ENCODE assay signal across 25 mouse cellular contexts in genomic region chr7:76547313-76547712, GRCm38 (mm10).
DNase-seq lines count a peak whose midpoint lies in the region; ATAC-seq lines count a peak whose summit lies in the region.
"Had no signal": no experiment of that assay in that cellular context is flagged by ENCODE, and none has a peak within 500 bp of the region (broad histone marks: within the 10 kb centered on the region; RNA-seq: fewer than 3 reads in every experiment).

No protein-coding gene starts in this region.

- 0 out of 2 replicates have a peak, but pooled peaks cover 4% of the 10 kb centered on the region for H3K4me1 ChIP-seq in limb, embryonic 11.5 days (ENCODE audit: control insufficient read depth, insufficient read depth, low read length)
- peaks cover 22% of the 10 kb centered on the region for H3K4me1 ChIP-seq in limb, embryonic 10.5 days
- H3K4me1 ChIP-seq in limb, embryonic 13.5 days = peaks cover 19% of the 10 kb centered on the region; the same call in 1 of the 2 replicates
- H3K4me1 ChIP-seq in hindbrain, embryonic 14.5 days (replicated peaks; ENCODE audit: control insufficient read depth, insufficient read depth, low read length) = 0 out of 2 replicates have a peak, but pooled peaks cover 2% of the 10 kb centered on the region
- H3K4me1 ChIP-seq: embryonic facial prominence, embryonic 12.5 days had no signal

- H3K4me2 ChIP-seq in limb, embryonic 11.5 days (ENCODE audit: low read depth, severe bottlenecking) = no peak overlapping the region
- H3K4me2 ChIP-seq in limb, embryonic 13.5 days (replicated peaks) = no peak overlapping the region
- H3K4me2 ChIP-seq in hindbrain, embryonic 14.5 days (replicated peaks) = no peak overlapping the region
- H3K4me2 ChIP-seq: embryonic facial prominence, embryonic 12.5 days; forebrain, embryonic 12.5 days; forebrain, embryonic 15.5 days had no signal

- ATAC-seq in limb, embryonic 11.5 days (ENCODE audit: insufficient number of reproducible peaks, low FRiP score, low TSS enrichment, low read depth) = peak; percentile 61; the same call in 1 of the 2 replicates
- ATAC-seq in limb, embryonic 13.5 days (ENCODE audit: low FRiP score, low read depth) = peak; percentile 63
- ATAC-seq in hindbrain, embryonic 14.5 days (ENCODE audit: low FRiP score) = no peak
- ATAC-seq: activated CD4-positive, CD25-positive, alpha-beta regulatory T cell, adult 4 months; CD4-positive, CD25-positive, alpha-beta regulatory T cell, adult 4 months; forebrain, embryonic 15.5 days; Patski had no signal

- H3K9ac ChIP-seq in limb, embryonic 11.5 days (ENCODE audit: low read length) = no peak overlapping the region
- H3K9ac ChIP-seq in limb, embryonic 13.5 days = no peak overlapping the region
- no peak overlapping the region for H3K9ac ChIP-seq in hindbrain, embryonic 14.5 days
- H3K9ac ChIP-seq: embryonic facial prominence, embryonic 12.5 days; forebrain, embryonic 12.5 days; forebrain, embryonic 15.5 days had no signal

- H3K4me3 ChIP-seq in limb, embryonic 11.5 days (ENCODE audit: low read depth, low read length) = no peak overlapping the region
- no peak overlapping the region for H3K4me3 ChIP-seq in limb, embryonic 10.5 days
- H3K4me3 ChIP-seq in limb, embryonic 13.5 days = no peak overlapping the region
- no peak overlapping the region for H3K4me3 ChIP-seq in hindbrain, embryonic 14.5 days (replicated peaks; ENCODE audit: low read length)
- H3K4me3 ChIP-seq: embryonic facial prominence, embryonic 10.5 days; embryonic facial prominence, embryonic 12.5 days; forebrain, embryonic 10.5 days; forebrain, embryonic 12.5 days; forebrain, embryonic 15.5 days had no signal

- no peaks in the 10 kb centered on the region for H3K36me3 ChIP-seq in limb, embryonic 11.5 days (ENCODE audit: control insufficient read depth, insufficient read depth, low read length)
- H3K36me3 ChIP-seq in limb, embryonic 10.5 days = no peaks in the 10 kb centered on the region
- no peaks in the 10 kb centered on the region for H3K36me3 ChIP-seq in limb, embryonic 13.5 days
- H3K36me3 ChIP-seq in hindbrain, embryonic 14.5 days (replicated peaks; ENCODE audit: control insufficient read depth, insufficient read depth) = no peaks in the 10 kb centered on the region
- H3K36me3 ChIP-seq: embryonic facial prominence, embryonic 10.5 days; embryonic facial prominence, embryonic 12.5 days; forebrain, embryonic 10.5 days; forebrain, embryonic 12.5 days; forebrain, embryonic 15.5 days; G1E had no signal

- H3K27ac ChIP-seq in limb, embryonic 11.5 days (replicated peaks; ENCODE audit: low read depth, low read length) = no peak overlapping the region
- no peak overlapping the region for H3K27ac ChIP-seq in limb, embryonic 10.5 days
- H3K27ac ChIP-seq in limb, embryonic 13.5 days = no peak overlapping the region
- H3K27ac ChIP-seq in hindbrain, embryonic 14.5 days = no peak overlapping the region
- H3K27ac ChIP-seq: embryonic facial prominence, embryonic 10.5 days; embryonic facial prominence, embryonic 12.5 days; forebrain, embryonic 10.5 days; forebrain, embryonic 12.5 days; forebrain, embryonic 15.5 days had no signal

- intact Hi-C loops in heart, postnatal 36 days (cut with DNase I) = no loop called here

- no peaks in the 10 kb centered on the region for H3K9me3 ChIP-seq in limb, embryonic 11.5 days (ENCODE audit: control insufficient read depth, low read length)
- H3K9me3 ChIP-seq in limb, embryonic 10.5 days (replicated peaks) = no peaks in the 10 kb centered on the region
- H3K9me3 ChIP-seq in limb, embryonic 13.5 days = no peaks in the 10 kb centered on the region
- H3K9me3 ChIP-seq in hindbrain, embryonic 14.5 days (ENCODE audit: control insufficient read depth, low read length) = no peaks in the 10 kb centered on the region
- H3K9me3 ChIP-seq: embryonic facial prominence, embryonic 10.5 days; embryonic facial prominence, embryonic 12.5 days; forebrain, embryonic 10.5 days; forebrain, embryonic 12.5 days; forebrain, embryonic 15.5 days; G1E had no signal

- peak; percentile 22 for DNase-seq in limb, embryonic 11.5 days (ENCODE audit: low spot score)
- DNase-seq in limb, embryonic 10.5 days (ENCODE audit: low spot score) = no peak
- peak; percentile 61 for DNase-seq in hindlimb bud, embryonic 11.5 days (ENCODE audit: extremely low spot score, low read depth, low spot score)
- DNase-seq in hindbrain, embryonic 14.5 days (ENCODE audit: low spot score) = no peak
- no peak for DNase-seq in heart, postnatal 36 days
- DNase-seq in liver = no peak
- DNase-seq: adrenal gland, adult 8-10 months; adrenal gland, postnatal 14 days; adrenal gland, postnatal 36 days; B cell, adult 2 months; cerebellum, adult 11-12 months; cerebellum, adult 2 months; cerebellum, adult 9-10 months; cerebellum, postnatal 10 days; cerebellum, postnatal 25 days had no signal

- H3K27me3 ChIP-seq in limb, embryonic 11.5 days (ENCODE audit: control insufficient read depth, insufficient read depth, low read length) = peaks cover 6% of the 10 kb centered on the region; the same call in 1 of the 2 replicates
- peaks cover 55% of the 10 kb centered on the region for H3K27me3 ChIP-seq in limb, embryonic 10.5 days (ENCODE audit: low read depth, poor library complexity, severe bottlenecking)
- H3K27me3 ChIP-seq in limb, embryonic 13.5 days = peaks cover 20% of the 10 kb centered on the region
- H3K27me3 ChIP-seq in hindbrain, embryonic 14.5 days (ENCODE audit: control insufficient read depth, insufficient read depth, low read length) = no peaks in the 10 kb centered on the region
- H3K27me3 ChIP-seq: embryonic facial prominence, embryonic 12.5 days; forebrain, embryonic 12.5 days; forebrain, embryonic 15.5 days; Patski had no signal

Comparison
In these comparisons a context has a peak if more than half of its experiments do, and no peak if none do; other contexts are left out.
1. DNase-seq: peak in limb, embryonic 11.5 days (single experiment) and hindlimb bud, embryonic 11.5 days (single experiment); none in limb, embryonic 10.5 days (single experiment), hindbrain, embryonic 14.5 days (single experiment), heart, postnatal 36 days (0 of 2) and liver (single experiment).